Mouse (Mus musculus) midbrain, embryonic 11.5 days (tissue): ENCODE data around the gene Pygm. TPM values are rescaled to one million over a fixed set of nuclear protein-coding genes. Genes with fewer than 3 reads are reported as not detected.

ENCODE experiments used
- ATAC-seq: fragments of 200-750 bp; cut with Nextera tagmentation; 2 replicates; pipeline ENCODE4 v1.8.0; 2017; ENCODE audit warnings: moderate TSS enrichment, moderate library complexity; ENCODE audit not compliant: low FRiP score
- DNase-seq: peaks from one replicate; pipeline ENCODE4 v3.0.0; 2015; ENCODE audit warnings: low spot score; ENCODE audit errors: missing footprints
- H3K27ac ChIP-seq: fragments of 300-500 bp; sonication (generic); 2 replicates; pipeline ENCODE4 v1.5.1; 2014; ENCODE audit warnings: low read depth, low read length
- H3K27me3 ChIP-seq: fragments of 300-500 bp; sonication (generic); 2 replicates; pipeline ENCODE4 v1.6.1; 2014; ENCODE audit warnings: mild to moderate bottlenecking, low read length, moderate library complexity, mixed read lengths; ENCODE audit not compliant: control insufficient read depth, insufficient read depth
- H3K36me3 ChIP-seq: fragments of 300-500 bp; sonication (generic); 2 replicates; pipeline ENCODE4 v1.6.1; 2014; ENCODE audit warnings: mild to moderate bottlenecking, low read length, moderate library complexity, mixed read lengths; ENCODE audit not compliant: control insufficient read depth, insufficient read depth
- H3K4me1 ChIP-seq: fragments of 300-500 bp; sonication (generic); 2 replicates; pipeline ENCODE4 v1.6.1; 2014; ENCODE audit warnings: low read length; ENCODE audit not compliant: control insufficient read depth, insufficient read depth
- H3K4me2 ChIP-seq: fragments of 300-500 bp; sonication (generic); 2 replicates; pipeline ENCODE4 v1.6.1; 2014; ENCODE audit warnings: mild to moderate bottlenecking, moderate library complexity
- H3K4me3 ChIP-seq: fragments of 300-500 bp; sonication (generic); 2 replicates; pipeline ENCODE4 v1.5.1; 2014; ENCODE audit warnings: low read depth, low read length
- H3K9ac ChIP-seq: fragments of 300-500 bp; sonication (generic); 2 replicates; pipeline ENCODE4 v1.6.1; 2014; ENCODE audit warnings: low read length
- H3K9me3 ChIP-seq: fragments of 300-500 bp; sonication (generic); 2 replicates; pipeline ENCODE4 v1.6.1; 2016; ENCODE audit warnings: low read length; ENCODE audit not compliant: control insufficient read depth
- WGBS: fragments of 180-500 bp; shearing (Covaris S2); extraction: QIAGEN DNeasy Blood & Tissue Kit; methylation state at CpG from one replicate; pipeline ENCODE4 v1.1.7; 2014; 5-methylcytosine and 5-hydroxymethylcytosine counted together
- polyA plus RNA-seq: library from polyadenylated mRNA; unstranded; fragments of >200 nt; fragmentation: Nextera tagmentation; extraction: Ambion mirVana; gene quantifications from 2 replicates; pipeline ENCODE4 v1.2.1, GENCODE M21; 2014

Gene Pygm
- polyA plus RNA-seq, 1 experiment from 2014 or later, result 0.81 TPM

DNA sequence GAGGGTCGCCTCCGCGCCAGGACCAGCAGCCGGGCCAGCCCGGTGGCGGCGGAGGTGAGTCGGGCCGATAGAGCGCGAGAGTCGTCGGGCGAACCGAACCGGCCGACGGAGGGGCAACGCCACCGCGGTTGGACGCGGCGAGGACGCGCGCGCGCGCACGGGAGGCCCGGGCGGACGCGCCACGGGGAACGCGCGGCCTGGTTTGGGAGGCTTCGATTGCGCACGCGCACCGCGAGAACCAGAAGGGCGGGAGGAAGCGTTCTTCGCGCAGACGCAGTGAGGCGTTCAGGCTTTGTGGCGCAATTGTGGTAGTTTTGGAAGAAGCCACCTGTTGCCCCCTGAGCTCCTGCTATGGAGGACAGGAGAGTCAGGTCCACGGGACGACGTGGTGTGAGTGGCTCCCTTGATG lies 19.9 kb upstream of the Pygm start:
- ATAC-seq (no peak), DNase-seq (peak; percentile 99)
- H3K4me2 ChIP-seq, result peak overlapping the region; percentile 92
- H3K4me1 ChIP-seq, result peaks cover 11% of the 10 kb centered on the region
- peak overlapping the region; percentile 100 for H3K4me3 ChIP-seq
- peak overlapping the region; percentile 100 for H3K9ac ChIP-seq
- H3K27me3 ChIP-seq, result no peaks in the 10 kb centered on the region
- H3K36me3 ChIP-seq, result peaks cover 27% of the 10 kb centered on the region
- H3K27ac ChIP-seq, result peak overlapping the region; percentile 98
- no peaks in the 10 kb centered on the region for H3K9me3 ChIP-seq
- WGBS, result under 1% methylated on average over 55 of the region's 55 CpGs

DNA sequence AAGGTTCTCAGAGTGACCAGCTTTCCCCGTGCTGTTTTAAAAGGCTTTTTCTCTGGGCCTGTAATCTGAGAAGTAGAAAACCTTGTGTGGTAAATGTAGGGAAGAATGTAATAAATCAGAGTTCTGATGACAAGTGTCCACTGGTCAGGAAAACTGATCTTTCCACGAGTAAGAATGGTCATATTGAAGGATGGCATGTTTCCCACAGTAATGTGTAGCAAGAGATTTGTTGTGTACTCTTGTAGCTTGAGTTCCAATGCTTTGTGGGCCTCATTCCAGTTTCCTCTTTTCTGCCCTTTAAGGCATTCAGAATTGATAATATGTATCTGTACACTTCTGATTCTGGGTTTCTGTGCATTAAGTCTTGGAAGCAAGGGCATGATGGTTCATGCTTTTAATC lies 19.4 kb upstream of the Pygm start:
- 3% methylated on average over 2 of the region's 2 CpGs for WGBS
- peak overlapping the region; percentile 100 for H3K4me3 ChIP-seq
- H3K9ac ChIP-seq, result peak overlapping the region; percentile 100
- no peaks in the 10 kb centered on the region for H3K27me3 ChIP-seq
- H3K4me1 ChIP-seq, result peaks cover 11% of the 10 kb centered on the region
- H3K9me3 ChIP-seq, result no peaks in the 10 kb centered on the region
- H3K4me2 ChIP-seq, result peak overlapping the region; percentile 92
- no peak overlapping the region for H3K27ac ChIP-seq
- no peak for DNase-seq
- ATAC-seq, result no peak
- H3K36me3 ChIP-seq, result peaks cover 27% of the 10 kb centered on the region

DNA sequence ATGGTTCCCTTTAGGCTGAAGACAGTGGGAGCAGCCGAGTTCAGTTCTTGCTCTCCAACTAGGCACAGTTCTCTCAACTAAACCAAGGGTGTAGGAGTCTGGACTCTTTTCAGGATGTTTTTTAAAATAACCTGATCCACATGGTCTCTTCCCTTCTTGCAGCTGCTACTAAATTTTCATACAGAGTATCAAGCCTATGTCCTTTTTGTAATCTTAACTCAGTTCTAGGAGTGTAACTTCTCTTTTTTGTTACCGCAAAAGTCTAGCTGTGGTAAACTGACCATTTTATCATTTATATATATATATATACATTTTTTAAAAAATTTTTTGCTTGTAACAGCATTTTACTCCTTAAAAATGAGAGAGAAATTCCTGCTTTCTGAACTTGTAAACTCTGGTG lies 14.0 kb upstream of the Pygm start:
- DNase-seq, result no peak
- Histone ChIP-seq H3K36me3 (peaks cover 70% of the 10 kb centered on the region), H3K9me3 (no peaks in the 10 kb centered on the region), H3K4me3 (no peak overlapping the region), H3K27me3 (no peaks in the 10 kb centered on the region), H3K27ac (no peak overlapping the region), H3K9ac (no peak overlapping the region), H3K4me1 (peaks cover 3% of the 10 kb centered on the region), H3K4me2 (no peak overlapping the region)
- WGBS, result 87% methylated on average over 2 of the region's 2 CpGs
- ATAC-seq, result no peak

DNA sequence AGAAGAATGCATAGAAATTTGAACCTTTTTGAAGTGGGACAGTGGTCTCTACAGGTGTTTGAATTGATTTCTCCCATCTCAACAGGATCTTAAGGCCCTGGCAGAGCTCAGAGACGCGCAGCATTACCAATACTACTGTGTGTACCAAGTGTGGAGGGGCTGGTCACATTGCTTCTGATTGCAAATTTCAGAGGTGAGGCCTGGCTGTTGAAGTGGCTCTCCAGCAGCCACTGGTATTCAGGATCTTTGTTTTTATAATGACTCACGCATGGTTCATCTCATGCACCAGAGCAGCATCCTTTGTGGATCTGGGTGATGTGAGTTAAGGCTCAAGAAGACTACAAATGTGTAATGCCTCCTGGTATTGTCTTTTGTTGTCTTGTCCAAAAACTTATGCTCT lies 11.8 kb upstream of the Pygm start:
- Histone ChIP-seq H3K27ac (no peak overlapping the region), H3K4me3 (no peak overlapping the region)
- WGBS, result 94% methylated on average over 3 of the region's 3 CpGs

DNA sequence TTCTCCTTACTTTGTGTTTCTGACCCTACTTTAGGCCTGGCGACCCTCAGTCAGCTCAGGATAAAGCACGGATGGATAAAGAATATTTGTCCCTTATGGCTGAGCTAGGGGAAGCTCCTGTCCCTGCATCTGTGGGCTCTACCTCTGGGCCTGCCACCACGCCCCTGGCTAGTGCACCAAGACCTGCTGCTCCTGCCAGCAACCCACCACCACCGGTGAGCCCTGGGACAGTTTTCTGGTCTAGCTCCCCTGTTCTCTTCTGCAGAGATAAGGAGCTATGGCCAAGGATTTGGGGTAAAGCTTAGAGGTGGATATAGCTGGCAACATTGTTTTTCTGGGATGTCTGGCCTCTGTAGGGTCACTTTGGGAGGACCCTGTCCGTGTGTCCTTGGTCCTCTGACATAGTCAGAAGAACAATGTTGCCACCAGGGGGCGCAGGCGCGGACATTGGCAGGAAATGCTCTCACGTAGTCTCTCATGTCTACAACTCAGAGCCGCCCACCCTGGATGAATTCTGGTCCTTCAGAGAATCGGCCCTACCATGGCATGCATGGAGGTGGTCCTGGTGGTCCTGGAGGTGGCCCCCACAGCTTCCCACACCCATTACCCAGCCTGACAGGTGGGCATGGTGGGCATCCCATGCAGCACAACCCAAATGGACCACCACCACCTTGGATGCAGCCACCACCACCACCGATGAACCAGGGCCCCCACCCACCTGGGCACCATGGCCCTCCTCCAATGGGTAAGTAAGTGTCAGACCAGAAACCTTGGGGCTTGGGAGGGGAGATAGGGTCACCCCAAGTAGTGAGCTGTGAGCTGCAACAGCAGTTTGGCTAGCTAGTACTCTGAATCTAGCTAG lies 10.4 kb upstream of the Pygm start:
- Histone ChIP-seq H3K4me3 (no peak overlapping the region), H3K36me3 (peaks cover 71% of the 10 kb centered on the region), H3K27me3 (no peaks in the 10 kb centered on the region), H3K4me1 (peaks cover 5% of the 10 kb centered on the region; the same call in 1 of the 2 replicates), H3K27ac (no peak overlapping the region), H3K4me2 (no peak overlapping the region), H3K9me3 (no peaks in the 10 kb centered on the region), H3K9ac (no peak overlapping the region)
- peak; percentile 98 for DNase-seq
- peak; percentile 13; the same call in 1 of the 2 replicates for ATAC-seq
- WGBS, result 70% methylated on average over 12 of the region's 12 CpGs

More for the DNA sequence above, 11.8 kb upstream of the Pygm start:
- Histone ChIP-seq H3K9ac (no peak overlapping the region), H3K27me3 (no peaks in the 10 kb centered on the region), H3K4me1 (peaks cover 3% of the 10 kb centered on the region; the same call in 1 of the 2 replicates), H3K36me3 (peaks cover 76% of the 10 kb centered on the region), H3K4me2 (no peak overlapping the region), H3K9me3 (no peaks in the 10 kb centered on the region)
- ATAC-seq (no peak), DNase-seq (no peak)

DNA sequence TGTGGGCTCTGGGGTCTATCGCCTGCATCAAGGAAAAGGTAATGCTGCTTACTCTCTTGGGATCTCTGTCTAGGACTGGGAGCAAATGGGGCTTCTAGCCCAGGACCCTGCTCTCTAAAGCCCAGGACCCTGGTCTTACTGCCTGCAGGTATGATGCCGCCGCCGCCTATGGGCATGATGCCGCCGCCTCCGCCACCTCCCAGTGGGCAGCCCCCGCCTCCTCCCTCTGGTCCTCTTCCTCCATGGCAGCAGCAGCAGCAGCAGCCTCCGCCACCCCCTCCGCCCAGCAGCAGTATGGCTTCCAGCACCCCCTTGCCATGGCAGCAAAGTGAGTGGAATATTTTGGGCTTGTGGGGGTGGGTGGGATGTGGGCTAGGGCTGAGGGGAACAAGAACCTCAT lies 9.6 kb upstream of the Pygm start:
- H3K4me3 ChIP-seq, result no peak overlapping the region
- ATAC-seq (no peak), DNase-seq (no peak)
- no peaks in the 10 kb centered on the region for H3K27me3 ChIP-seq
- H3K4me2 ChIP-seq, result no peak overlapping the region
- no peak overlapping the region for H3K27ac ChIP-seq
- H3K36me3 ChIP-seq, result peaks cover 69% of the 10 kb centered on the region
- H3K9me3 ChIP-seq, result no peaks in the 10 kb centered on the region
- H3K9ac ChIP-seq, result no peak overlapping the region
- peaks cover 5% of the 10 kb centered on the region; the same call in 1 of the 2 replicates for H3K4me1 ChIP-seq
- 98% methylated on average over 10 of the region's 10 CpGs for WGBS

DNA sequence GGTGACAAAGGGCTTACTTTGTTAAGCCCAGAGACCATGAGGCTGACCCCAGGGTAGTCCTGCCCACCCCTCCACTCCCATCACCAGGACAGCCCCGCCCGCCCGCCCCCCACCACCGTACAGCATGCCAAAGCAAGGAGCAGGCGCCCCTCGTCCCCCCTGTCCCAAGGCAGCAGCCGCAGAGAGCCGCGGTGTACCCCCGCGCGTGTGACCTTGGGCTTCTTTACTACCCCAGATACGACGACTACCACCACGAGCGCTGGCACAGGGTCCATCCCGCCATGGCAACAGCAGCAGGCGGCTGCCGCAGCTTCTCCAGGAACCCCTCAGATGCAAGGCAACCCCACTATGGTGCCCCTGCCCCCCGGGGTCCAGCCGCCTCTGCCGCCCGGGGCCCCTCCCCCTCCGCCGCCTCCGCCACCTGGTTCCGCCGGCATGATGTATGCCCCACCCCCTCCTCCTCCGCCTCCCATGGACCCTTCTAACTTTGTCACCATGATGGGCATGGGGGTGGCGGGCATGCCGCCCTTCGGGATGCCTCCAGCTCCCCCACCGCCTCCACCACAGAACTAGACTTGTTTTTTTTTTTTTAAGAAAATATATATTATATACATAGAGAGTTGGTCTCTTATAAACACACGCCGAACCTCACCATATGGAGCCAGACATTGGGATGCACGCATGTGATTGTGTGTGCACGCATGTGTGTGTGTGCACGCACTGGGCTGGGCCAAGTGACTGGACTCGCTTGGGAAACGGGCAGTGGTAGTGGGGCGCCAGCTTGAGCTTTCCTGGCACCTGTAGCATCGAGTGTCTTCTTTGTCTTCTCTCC lies 8.6 kb upstream of the Pygm start:
- Histone ChIP-seq H3K27me3 (no peaks in the 10 kb centered on the region), H3K4me2 (no peak overlapping the region), H3K27ac (no peak overlapping the region), H3K4me3 (no peak overlapping the region), H3K9ac (no peak overlapping the region), H3K36me3 (peaks cover 65% of the 10 kb centered on the region), H3K9me3 (no peaks in the 10 kb centered on the region), H3K4me1 (peaks cover 5% of the 10 kb centered on the region; the same call in 1 of the 2 replicates)
- no peak for ATAC-seq
- WGBS, result 93% methylated on average over 38 of the region's 42 CpGs
- DNase-seq, result no peak

DNA sequence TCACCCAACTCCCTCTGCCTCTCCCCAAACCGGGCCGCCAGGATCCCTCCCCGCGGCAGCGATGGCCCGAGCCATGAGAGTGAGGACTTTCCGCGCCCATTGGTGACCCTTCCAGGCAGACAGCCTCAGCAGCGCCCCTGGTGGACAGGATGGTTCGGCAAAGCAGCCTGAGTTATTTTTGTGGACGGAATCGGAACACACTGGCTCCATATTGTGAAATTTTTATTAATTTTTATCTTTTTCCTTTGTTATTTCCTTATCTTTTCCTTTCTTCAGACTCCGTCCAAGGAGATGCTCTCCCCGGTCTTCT lies 8.0 kb upstream of the Pygm start:
- no peak overlapping the region for H3K4me3 ChIP-seq
- ATAC-seq, result no peak

DNA sequence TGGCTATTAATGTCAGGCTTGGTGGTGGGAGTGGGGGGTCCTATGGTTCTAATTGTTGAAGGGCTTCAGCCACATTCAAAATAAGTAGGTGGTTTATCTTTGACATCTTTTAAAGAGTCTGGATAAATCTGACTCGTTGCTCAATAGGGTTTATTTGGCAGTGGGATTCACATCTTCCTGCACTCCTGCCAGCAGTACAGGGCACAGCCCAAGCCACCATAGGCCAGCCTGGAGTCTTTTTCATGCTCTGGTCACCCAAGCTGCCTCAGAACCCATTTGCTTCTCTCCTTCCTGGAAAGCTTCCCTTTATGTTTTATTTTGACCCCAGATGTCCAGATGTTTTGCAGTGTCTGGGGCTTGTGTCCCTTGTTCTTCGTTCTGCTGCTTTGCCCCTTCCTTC lies 7.6 kb upstream of the Pygm start:
- no peak for DNase-seq
- Histone ChIP-seq H3K9me3 (no peaks in the 10 kb centered on the region), H3K27me3 (no peaks in the 10 kb centered on the region), H3K4me3 (no peak overlapping the region), H3K27ac (no peak overlapping the region), H3K4me1 (peaks cover 5% of the 10 kb centered on the region; the same call in 1 of the 2 replicates), H3K36me3 (peaks cover 57% of the 10 kb centered on the region), H3K4me2 (no peak overlapping the region), H3K9ac (no peak overlapping the region)
- no peak for ATAC-seq
- WGBS, result 82% methylated on average over 2 of the region's 2 CpGs

More for the DNA sequence above, 8.0 kb upstream of the Pygm start:
- Histone ChIP-seq H3K27ac (no peak overlapping the region), H3K36me3 (peaks cover 61% of the 10 kb centered on the region), H3K9me3 (no peaks in the 10 kb centered on the region), H3K9ac (no peak overlapping the region), H3K4me1 (peaks cover 5% of the 10 kb centered on the region; the same call in 1 of the 2 replicates), H3K27me3 (no peaks in the 10 kb centered on the region), H3K4me2 (no peak overlapping the region)
- WGBS, result 71% methylated on average over 14 of the region's 14 CpGs
- DNase-seq, result peak; percentile 92
